Mouse (Mus musculus) kidney, adult 2 months (tissue): ENCODE data around the gene Glrx3. TPM values are rescaled to one million over a fixed set of nuclear protein-coding genes. Genes with fewer than 3 reads are reported as not detected.

Experiments
- DNase-seq: peaks from one replicate; pipeline ENCODE4 v3.0.0; 2021
- H3K27ac ChIP-seq: fragments of 200-500 bp; 2 replicates; pipeline ENCODE4 v1.5.1; 2012; ENCODE audit warnings: low read depth, low read length, control low read depth, inconsistent platforms; ENCODE audit not compliant: insufficient read depth
- H3K27me3 ChIP-seq: fragments of 200-500 bp; replicated peaks from 2 replicates; pipeline ENCODE4 v1.6.1; 2012; ENCODE audit warnings: mild to moderate bottlenecking, moderate library complexity, low read length, inconsistent platforms; ENCODE audit not compliant: control insufficient read depth, insufficient read depth
- H3K36me3 ChIP-seq: fragments of 200-500 bp; 2 replicates; pipeline ENCODE4 v1.6.1; 2012; ENCODE audit warnings: mild to moderate bottlenecking, moderate library complexity, low read length, inconsistent platforms; ENCODE audit not compliant: control insufficient read depth, insufficient read depth
- H3K4me1 ChIP-seq: fragments of 200-500 bp; 2 replicates; pipeline ENCODE4 v1.6.1; 2011; ENCODE audit warnings: low read length; ENCODE audit not compliant: control insufficient read depth, insufficient read depth
- H3K4me3 ChIP-seq: fragments of 200-500 bp; 2 replicates; pipeline ENCODE4 v1.5.1; 2011; ENCODE audit warnings: mild to moderate bottlenecking, low read depth, low read length, control low read depth; ENCODE audit not compliant: insufficient read depth
- CTCF ChIP-seq: fragments of 200-500 bp; conservative IDR thresholded peaks from 2 replicates; pipeline ENCODE4 v1.5.1; 2011; ENCODE audit warnings: low read depth, mild to moderate bottlenecking, control low read depth, low read length, moderate library complexity, mixed read lengths; ENCODE audit not compliant: insufficient read depth, insufficient read length
- POLR2A ChIP-seq: fragments of 200-500 bp; IDR thresholded peaks from one replicate; pipeline ENCODE4 v1.6.1; 2011; ENCODE audit warnings: low read depth, low read length, control low read depth
- WGBS: fragments of 180-500 bp; shearing (Covaris S2); methylation state at CpG from one replicate; pipeline ENCODE4 v1.1.7; 2018; 5-methylcytosine and 5-hydroxymethylcytosine counted together
- polyA plus RNA-seq: library from polyadenylated mRNA; depleted of rRNA; stranded (reverse); fragments of >200 nt; gene quantifications from 2 replicates; pipeline ENCODE4 v1.2.3, GENCODE M21; 2012; rRNA removed

Gene Glrx3
- polyA plus RNA-seq, result 91.3 and 101 TPM in 2 replicates

GRCm38 (mm10) chr7:137437440-137438178, at the start of gene Glrx3:
Gene Glrx3 (plus strand): TSS chr7:137437614.
- Histone ChIP-seq H3K4me3 (peak within 1 kb of the TSS; percentile 79), H3K4me1 (0 out of 2 replicates have a peak, but pooled peaks cover 3% of the 10 kb centered on the region), H3K27ac (no peak within 1 kb of the TSS), H3K27me3 (no peaks in the 10 kb centered on the region), H3K36me3 (no peaks in the 10 kb centered on the region)
- TF ChIP-seq CTCF, result no peak
- peak; percentile 16 for TF ChIP-seq POLR2A
- peak; percentile 97 for DNase-seq
- under 1% methylated on average over 69 of the region's 69 CpGs for WGBS

GRCm38 (mm10) chr7:137387863-137388262, 49.6 kb upstream of the Glrx3 start:
- 92% methylated on average over 5 of the region's 5 CpGs for WGBS
- no peak for DNase-seq
- no peak for TF ChIP-seq CTCF
- no peak for TF ChIP-seq POLR2A
- Histone ChIP-seq H3K27ac (no peak overlapping the region), H3K36me3 (no peaks in the 10 kb centered on the region), H3K4me3 (no peak overlapping the region), H3K4me1 (no peaks in the 10 kb centered on the region), H3K27me3 (no peaks in the 10 kb centered on the region)

- no peak for DNase-seq
- Histone ChIP-seq H3K4me3 (no peak overlapping the region), H3K4me1 (no peaks in the 10 kb centered on the region), H3K36me3 (no peaks in the 10 kb centered on the region), H3K27ac (no peak overlapping the region), H3K27me3 (no peaks in the 10 kb centered on the region)
- WGBS, result 85% methylated on average over 4 of the region's 4 CpGs
- TF ChIP-seq CTCF (no peak), POLR2A (no peak)
Measured at GRCm38 (mm10) chr7:137395421-137395820, 42.0 kb upstream of the Glrx3 start.

GRCm38 (mm10) chr7:137397361-137397910, 40.0 kb upstream of the Glrx3 start:
- Histone ChIP-seq H3K27me3 (no peaks in the 10 kb centered on the region), H3K4me1 (no peaks in the 10 kb centered on the region), H3K27ac (no peak overlapping the region), H3K4me3 (no peak overlapping the region), H3K36me3 (no peaks in the 10 kb centered on the region)
- no peak for DNase-seq
- WGBS, result 95% methylated on average over 8 of the region's 8 CpGs
- no peak for TF ChIP-seq POLR2A
- no peak for TF ChIP-seq CTCF

GRCm38 (mm10) chr7:137398973-137399372, 38.4 kb upstream of the Glrx3 start:
- TF ChIP-seq CTCF, result no peak
- no peaks in the 10 kb centered on the region for H3K36me3 ChIP-seq
- DNase-seq, result no peak
- no peak overlapping the region for H3K27ac ChIP-seq
- 82% methylated on average over 4 of the region's 4 CpGs for WGBS
- no peaks in the 10 kb centered on the region for H3K4me1 ChIP-seq
- H3K27me3 ChIP-seq, result no peaks in the 10 kb centered on the region
- H3K4me3 ChIP-seq, result no peak overlapping the region

- H3K36me3 ChIP-seq, result no peaks in the 10 kb centered on the region
- no peak overlapping the region for H3K27ac ChIP-seq
- DNase-seq, result no peak
- no peak for TF ChIP-seq POLR2A
- no peak for TF ChIP-seq CTCF
- WGBS, result 85% methylated on average over 2 of the region's 2 CpGs
- H3K4me1 ChIP-seq, result no peaks in the 10 kb centered on the region
- H3K27me3 ChIP-seq, result no peaks in the 10 kb centered on the region
- no peak overlapping the region for H3K4me3 ChIP-seq
Measured at GRCm38 (mm10) chr7:137404146-137404545, 33.3 kb upstream of the Glrx3 start.

- no peak for TF ChIP-seq CTCF
- Histone ChIP-seq H3K4me3 (no peak overlapping the region), H3K4me1 (no peaks in the 10 kb centered on the region), H3K27ac (no peak overlapping the region), H3K36me3 (no peaks in the 10 kb centered on the region), H3K27me3 (no peaks in the 10 kb centered on the region)
- WGBS, result 87% methylated on average over 1 of the region's 1 CpGs
- peak; percentile 39 for DNase-seq
Measured at GRCm38 (mm10) chr7:137407428-137408058, 29.9 kb upstream of the Glrx3 start.
